Mouse (Mus musculus) effector memory CD4-positive, alpha-beta T cell, adult 5 months (primary cell): Measurements from ENCODE around the gene Kdm4b. TPM values are rescaled to one million over a fixed set of nuclear protein-coding genes. Genes with fewer than 3 reads are reported as not detected.

Experiments
- polyA plus RNA-seq: library from polyadenylated mRNA; unstranded; fragments of 100-300 nt; shearing (Covaris generic); gene quantifications from one replicate; pipeline ENCODE4 v1.2.1, GENCODE M21; 2017

The Kdm4b gene
- 44.5 TPM for polyA plus RNA-seq

GRCm38 (mm10) chr17:56325450-56326152 lies at the start of gene Kdm4b:
Gene Kdm4b (plus strand): TSS chr17:56326062.

GRCm38 (mm10) chr17:56276643-56277566 lies 49.0 kb upstream of the Kdm4b start, which contains the start of gene Ticam1:
Gene Ticam1 (minus strand): TSS chr17:56276786.

GRCm38 (mm10) chr17:56292531-56293222 lies 33.2 kb upstream of the Kdm4b start, which contains the start of gene Plin3:
Gene Plin3 (minus strand): TSS chr17:56292873.

GRCm38 (mm10) chr17:56300186-56300585 lies 25.7 kb upstream of the Kdm4b start, which contains the start of gene Arrdc5:
Gene Arrdc5 (minus strand): TSS chr17:56300286.

GRCm38 (mm10) chr17:56303160-56303846 lies 22.6 kb upstream of the Kdm4b start, which contains the start of gene Uhrf1:
Gene Uhrf1 (plus strand): TSS chr17:56303321.

Other genes with a start within 250 kb of the Kdm4b start
- gene Hdgfl2, start 246.4 kb upstream of the Kdm4b start, polyA plus RNA-seq: 113 TPM
- not detected for gene Plin4, start 216.3 kb upstream of the Kdm4b start, polyA plus RNA-seq
- not detected for gene Plin5, start 208.5 kb upstream of the Kdm4b start, polyA plus RNA-seq
- gene Lrg1, start 204.1 kb upstream of the Kdm4b start, polyA plus RNA-seq: not detected
- 0.16 TPM for gene Sema6b, start 185.7 kb upstream of the Kdm4b start, polyA plus RNA-seq
- 19.0 TPM for gene Tnfaip8l1, start 163.6 kb upstream of the Kdm4b start, polyA plus RNA-seq
- 49.2 TPM for gene Mydgf, start 142.1 kb upstream of the Kdm4b start, polyA plus RNA-seq
- gene Dpp9, start 107.2 kb upstream of the Kdm4b start, polyA plus RNA-seq: 38.9 TPM
- 12.0 TPM for gene Fem1a, start 69.3 kb upstream of the Kdm4b start, polyA plus RNA-seq
- 2.8 TPM for gene Ticam1, start 49.3 kb upstream of the Kdm4b start, polyA plus RNA-seq
- gene Plin3, start 33.2 kb upstream of the Kdm4b start, polyA plus RNA-seq: 20.6 TPM
- gene Arrdc5, start 25.8 kb upstream of the Kdm4b start, polyA plus RNA-seq: not detected
- gene Uhrf1, start 22.7 kb upstream of the Kdm4b start, polyA plus RNA-seq: 6.8 TPM
- gene Ptprs, start 150.4 kb downstream of the Kdm4b start, polyA plus RNA-seq: 7.4 TPM
- gene Znrf4, start 186.4 kb downstream of the Kdm4b start, polyA plus RNA-seq: not detected
- 0.40 TPM for gene Gm20219, start 228.3 kb downstream of the Kdm4b start, polyA plus RNA-seq